Mouse (Mus musculus) gastrocnemius, adult 2 months (tissue): ENCODE results near the gene Rps10. TPM values are rescaled to one million over a fixed set of nuclear protein-coding genes. Genes with fewer than 3 reads are reported as not detected.
A peak's percentile ranks its signal among the peaks of the same experiment; 100 is the strongest.
"Not testable (repeated sequence)": the region's sequence is repeated elsewhere in the genome, so short reads cannot be mapped to it uniquely, and the experiment has no call there.

Experiments used
- DNase-seq: peaks from one replicate; pipeline ENCODE4 v3.0.0; 2022
- H3K27ac ChIP-seq: fragments of 200-600 bp; 2 replicates; pipeline ENCODE4 v1.8.1; 2022; ENCODE audit warnings: mild to moderate bottlenecking
- H3K4me3 ChIP-seq: fragments of 200-600 bp; 2 replicates; pipeline ENCODE4 v1.8.1; 2022; ENCODE audit warnings: mild to moderate bottlenecking, moderate library complexity
- CTCF ChIP-seq: fragments of 200-600 bp; IDR thresholded peaks from 2 replicates; pipeline ENCODE4 v1.8.1; 2022; ENCODE audit warnings: antibody characterized with exemption, mild to moderate bottlenecking, moderate library complexity
- intact Hi-C: fragments of 180-260 bp; cut with DNase I; formaldehyde crosslinking; loops from one replicate; pipeline ENCODE4 v1.15.1; 2025
- total RNA-seq, 2 experiments: library from RNA; stranded (reverse); gene quantifications; 2 replicates each; pipeline ENCODE4 v1.2.3; 2021

Rps10 gene
- total RNA-seq, 2 experiments from 2014 or later: 342 to 407 TPM

- intact Hi-C loops: no loop called here
- Histone ChIP-seq H3K27ac (no peak overlapping the region), H3K4me3 (no peak overlapping the region; the same call in 1 of the 2 replicates)
- no peak for DNase-seq
- no peak for TF ChIP-seq CTCF
Observed at GRCm38 (mm10) chr17:27656011-27656399, 19.5 kb upstream of the Rps10 start.

DNA sequence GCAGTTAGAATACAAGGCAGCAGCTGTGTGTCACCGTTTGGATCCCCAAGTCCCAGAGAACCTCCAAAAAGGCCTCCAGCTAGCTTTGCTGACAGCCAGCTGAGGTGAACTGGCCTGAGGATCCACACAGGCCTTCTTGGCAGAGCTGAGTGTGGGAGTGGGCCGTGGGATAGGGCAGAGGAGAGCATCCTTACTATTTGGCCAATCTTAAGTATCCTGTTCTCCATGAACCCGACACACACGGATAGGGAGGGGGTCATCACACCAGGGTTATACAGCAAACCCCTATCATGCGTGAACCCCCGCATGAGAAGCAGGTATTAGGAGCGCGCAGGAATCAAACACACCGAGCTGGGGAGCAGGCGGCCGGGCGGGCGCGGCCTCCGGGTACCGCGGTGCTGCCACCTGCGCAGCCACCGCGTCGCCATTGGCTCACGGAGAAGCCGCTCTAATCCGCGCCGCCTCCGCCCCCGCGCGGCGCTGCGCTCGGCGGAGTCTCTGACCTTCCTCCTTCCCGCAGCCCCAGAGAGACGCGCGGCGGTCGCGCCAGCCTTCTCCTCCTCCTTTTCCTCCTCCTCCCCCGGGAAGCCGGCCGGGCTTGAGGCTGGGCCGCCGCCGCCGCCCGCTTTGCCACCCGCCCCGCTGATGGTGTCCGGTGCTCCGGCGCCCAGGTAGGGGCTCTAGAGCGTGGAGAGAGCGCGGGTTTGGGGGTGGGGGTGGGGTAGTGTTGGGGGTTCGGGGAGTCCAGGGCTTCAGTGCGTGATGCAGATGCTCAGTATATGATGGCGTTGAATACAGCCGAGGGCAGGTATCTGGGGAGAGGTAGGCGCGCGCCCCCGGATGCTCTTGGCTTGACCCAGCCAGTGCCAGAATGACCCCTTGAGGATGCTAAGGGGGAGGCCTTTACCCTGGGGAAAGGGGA, 18.9 kb upstream of the Rps10 start, which contains the start of gene Pacsin1:
TSS of gene Pacsin1 (plus strand) at position 421 of the 922 bp plus-strand sequence.
- peak; percentile 44 for DNase-seq
- intact Hi-C loops: no loop called here
- TF ChIP-seq CTCF: no peak
- peak within 1 kb of the TSS; percentile 64 for H3K4me3 ChIP-seq
- H3K27ac ChIP-seq: no peak within 1 kb of the TSS

GRCm38 (mm10) chr17:27653253-27653959, 16.9 kb upstream of the Rps10 start:
- intact Hi-C loops: no loop called here
- no peak overlapping the region for H3K4me3 ChIP-seq
- TF ChIP-seq CTCF: no peak
- no peak overlapping the region for H3K27ac ChIP-seq
- no peak for DNase-seq

- no peak overlapping the region for H3K4me3 ChIP-seq
- H3K27ac ChIP-seq: no peak overlapping the region
- no peak for DNase-seq
- intact Hi-C loops: no loop called here
- no peak for TF ChIP-seq CTCF
Observed at GRCm38 (mm10) chr17:27652046-27652790, 15.7 kb upstream of the Rps10 start.

DNA sequence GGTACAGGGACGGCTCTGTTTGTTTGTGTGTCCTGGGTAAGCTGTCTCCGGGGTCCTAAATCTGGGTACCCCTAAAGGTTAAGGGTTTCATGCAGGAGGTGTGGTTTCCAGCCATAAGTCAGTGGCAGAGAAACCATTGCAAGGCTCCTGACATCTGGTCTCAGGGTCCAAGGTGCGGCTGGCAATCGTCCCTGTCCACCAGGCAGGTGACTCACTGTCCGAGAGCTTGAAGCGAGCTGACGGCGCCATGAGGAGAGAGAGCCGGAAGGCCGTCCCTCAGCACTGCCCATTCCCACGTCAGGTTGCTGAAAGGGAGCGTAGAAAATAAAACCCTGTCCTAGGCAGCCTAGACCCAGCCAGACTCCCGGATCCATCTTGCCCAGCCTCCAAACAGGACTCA, 14.1 kb upstream of the Rps10 start:
- no peak for DNase-seq
- Histone ChIP-seq H3K27ac (no peak overlapping the region), H3K4me3 (no peak overlapping the region)
- intact Hi-C loops: loop anchor here (2.0 kb wide), 1 partner anchor 118 kb away; no protein-coding TSS in a partner anchor
- TF ChIP-seq CTCF: no peak

DNA sequence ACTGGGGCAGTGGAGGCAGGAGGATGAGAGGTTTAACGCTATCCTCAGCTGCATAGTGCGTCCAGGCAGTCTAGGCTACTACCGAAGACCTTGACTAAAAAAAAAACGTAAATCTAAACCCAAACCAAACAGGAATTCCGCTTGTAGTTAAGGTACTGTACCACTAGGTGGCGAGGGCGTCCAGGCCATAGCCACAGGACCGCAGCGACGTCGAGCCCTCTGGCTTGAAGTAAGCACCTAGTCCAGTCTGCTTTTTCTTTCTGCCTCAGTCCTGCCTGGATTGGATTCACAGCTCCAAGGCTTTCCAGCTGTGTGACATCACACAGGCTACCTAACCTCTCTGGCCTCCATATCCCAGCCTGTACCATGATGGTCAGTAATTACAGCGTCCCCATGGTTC, 13.7 kb upstream of the Rps10 start:
- peak; percentile 89 for TF ChIP-seq CTCF
- intact Hi-C loops: loop anchor here (2.0 kb wide), 1 partner anchor 119 kb away; no protein-coding TSS in a partner anchor
- H3K27ac ChIP-seq: no peak overlapping the region
- DNase-seq: peak; percentile 65
- H3K4me3 ChIP-seq: no peak overlapping the region

DNA sequence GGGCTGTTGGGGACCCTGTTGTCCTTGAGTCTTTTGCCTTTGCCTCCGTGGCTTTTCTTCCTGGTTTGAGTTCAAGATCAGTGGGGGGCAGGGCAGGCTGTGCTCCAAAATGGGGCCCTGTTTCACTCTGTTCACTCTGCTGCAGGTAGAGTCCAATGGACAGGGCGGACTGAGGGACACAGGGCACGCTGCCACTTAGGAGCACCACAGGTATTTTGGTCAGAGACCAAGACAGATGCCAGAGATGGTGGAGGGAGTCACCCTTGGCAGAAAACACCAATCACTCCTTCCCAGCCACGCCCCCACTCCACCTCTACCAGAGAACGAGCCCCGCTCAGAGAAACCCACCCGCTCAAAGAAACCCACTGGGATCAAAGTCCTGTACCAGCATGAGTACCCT, 9.3 kb upstream of the Rps10 start:
- intact Hi-C loops: no loop called here
- no peak overlapping the region for H3K4me3 ChIP-seq
- no peak overlapping the region for H3K27ac ChIP-seq
- DNase-seq: no peak
- TF ChIP-seq CTCF: no peak

GRCm38 (mm10) chr17:27644572-27644971, 8.1 kb upstream of the Rps10 start:
- DNase-seq: no peak

DNA sequence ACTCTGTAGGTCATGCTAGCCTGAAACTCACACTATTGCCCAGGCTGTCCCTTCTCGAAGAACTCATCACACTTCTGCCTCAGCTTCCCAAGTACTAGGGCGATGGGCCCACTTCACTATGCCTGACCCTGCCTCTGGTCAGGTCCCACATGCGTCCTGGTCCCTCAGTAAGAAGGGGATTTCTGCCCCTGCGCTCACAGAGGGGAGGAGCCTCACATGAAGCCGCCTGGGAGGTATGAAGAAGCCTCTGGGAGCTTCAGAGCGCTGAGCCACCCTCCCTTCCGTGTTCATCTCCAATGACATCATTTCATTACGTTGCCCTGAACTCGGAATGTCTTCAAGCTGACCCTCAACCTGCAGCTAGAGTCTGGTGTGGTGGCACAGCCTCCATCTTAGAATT, 7.3 kb upstream of the Rps10 start:
- Histone ChIP-seq H3K4me3 (no peak overlapping the region), H3K27ac (no peak overlapping the region)
- intact Hi-C loops: no loop called here
- no peak for TF ChIP-seq CTCF
- DNase-seq: no peak

More at GRCm38 (mm10) chr17:27644572-27644971, 8.1 kb upstream of the Rps10 start:
- Histone ChIP-seq H3K27ac (no peak overlapping the region), H3K4me3 (no peak overlapping the region)
- 0 out of 2 replicates have a peak, but pooled peaks have one; percentile 1 for TF ChIP-seq CTCF
- intact Hi-C loops: no loop called here

- no peak for TF ChIP-seq CTCF
- H3K27ac ChIP-seq: no peak overlapping the region
- DNase-seq: no peak
- H3K4me3 ChIP-seq: no peak overlapping the region
- intact Hi-C loops: no loop called here
Observed at GRCm38 (mm10) chr17:27643101-27643500, 6.6 kb upstream of the Rps10 start.

- DNase-seq: peak; percentile 54
- no peak overlapping the region for H3K27ac ChIP-seq
- no peak for TF ChIP-seq CTCF
- 0 out of 2 replicates have a peak overlapping the region, but pooled peaks have one; percentile 21 for H3K4me3 ChIP-seq
- intact Hi-C loops: no loop called here
Observed at GRCm38 (mm10) chr17:27642491-27643062, 6.1 kb upstream of the Rps10 start.

GRCm38 (mm10) chr17:27639851-27640250, 3.4 kb upstream of the Rps10 start:
- DNase-seq: peak; percentile 12
- intact Hi-C loops, H3K4me3 ChIP-seq, H3K27ac ChIP-seq: not testable (repeated sequence)
- TF ChIP-seq CTCF: peak; percentile 35; the same call in 1 of the 2 replicates
